Mouse (Mus musculus) monocyte, adult 2 months (primary cell): ENCODE measurements around the gene Ptpre.

Experiments
- DNase-seq, 2 experiments: peaks; one replicate each; pipeline ENCODE4 v3.0.0; 2022; ENCODE audit warnings: low spot score in 2 of 2, low read depth in 1 of 2

Gene Ptpre

GRCm38 (mm10) chr7:135721436-135721992, 184.2 kb downstream of the Ptpre start:
- DNase-seq = no peak

- DNase-seq = no peak
Observed at GRCm38 (mm10) chr7:135722011-135722838, 184.9 kb downstream of the Ptpre start.

- DNase-seq = no peak
Observed at GRCm38 (mm10) chr7:135723672-135724341, 186.5 kb downstream of the Ptpre start.

- DNase-seq = no peak
Observed at GRCm38 (mm10) chr7:135726707-135727106, 189.4 kb downstream of the Ptpre start.

GRCm38 (mm10) chr7:135728038-135728437, 190.8 kb downstream of the Ptpre start:
- DNase-seq = no peak

GRCm38 (mm10) chr7:135734379-135734778, 197.1 kb downstream of the Ptpre start:
- DNase-seq = no peak

- no peak for DNase-seq
Observed at GRCm38 (mm10) chr7:135734911-135735646, 197.8 kb downstream of the Ptpre start.
